Mouse (Mus musculus) kidney, embryonic 16.5 days (tissue): ENCODE measurements around the gene Tmem120a. TPM values are rescaled to one million over a fixed set of nuclear protein-coding genes. Genes with fewer than 3 reads are reported as not detected.

Source experiments
- ATAC-seq: fragments of 200-750 bp; cut with Nextera tagmentation; 2 replicates; pipeline ENCODE4 v1.8.0; 2017; ENCODE audit warnings: moderate TSS enrichment; ENCODE audit not compliant: low FRiP score, low TSS enrichment
- H3K27ac ChIP-seq: fragments of 300-500 bp; sonication (generic); 2 replicates; pipeline ENCODE4 v1.5.1; 2014; ENCODE audit warnings: low read length
- H3K27me3 ChIP-seq: fragments of 300-500 bp; sonication (generic); 2 replicates; pipeline ENCODE4 v1.6.1; 2014; ENCODE audit warnings: low read length, control low read depth, mixed read lengths; ENCODE audit not compliant: insufficient read depth
- H3K36me3 ChIP-seq: fragments of 300-500 bp; sonication (generic); 2 replicates; pipeline ENCODE4 v1.6.1; 2014; ENCODE audit warnings: low read length, control low read depth, mixed read lengths; ENCODE audit not compliant: insufficient read depth
- H3K4me1 ChIP-seq: fragments of 300-500 bp; sonication (generic); 2 replicates; pipeline ENCODE4 v1.6.1; 2014; ENCODE audit warnings: low read length, control low read depth, mixed read lengths; ENCODE audit not compliant: insufficient read depth
- H3K4me2 ChIP-seq: fragments of 300-500 bp; sonication (generic); replicated peaks from 2 replicates; pipeline ENCODE4 v1.6.1; 2014; ENCODE audit warnings: low read depth, low read length
- H3K4me3 ChIP-seq: fragments of 300-500 bp; sonication (generic); 2 replicates; pipeline ENCODE4 v1.5.1; 2014; ENCODE audit warnings: mild to moderate bottlenecking, low read length
- H3K9ac ChIP-seq: fragments of 300-500 bp; sonication (generic); replicated peaks from 2 replicates; pipeline ENCODE4 v1.6.1; 2014; ENCODE audit warnings: low read length
- H3K9me3 ChIP-seq: fragments of 300-500 bp; sonication (generic); 2 replicates; pipeline ENCODE4 v1.6.1; 2016; ENCODE audit warnings: low read length, control low read depth
- WGBS: fragments of 180-500 bp; shearing (Covaris S2); extraction: QIAGEN DNeasy Blood & Tissue Kit; methylation state at CpG from one replicate; pipeline ENCODE4 v1.1.7; 2014; 5-methylcytosine and 5-hydroxymethylcytosine counted together
- polyA plus RNA-seq: library from polyadenylated mRNA; unstranded; fragments of >200 nt; fragmentation: Nextera tagmentation; extraction: Ambion mirVana; gene quantifications from 2 replicates; pipeline ENCODE4 v1.2.1, GENCODE M21; 2015

The Tmem120a gene
- polyA plus RNA-seq, 1 experiment from 2014 or later, result 74.7 TPM

GRCm38 (mm10) chr5:135761881-135762280, 17.6 kb upstream of the Tmem120a start:
- Histone ChIP-seq H3K36me3 (no peaks in the 10 kb centered on the region), H3K27ac (no peak overlapping the region), H3K4me1 (no peaks in the 10 kb centered on the region), H3K4me2 (no peak overlapping the region), H3K4me3 (no peak overlapping the region), H3K9me3 (no peaks in the 10 kb centered on the region), H3K27me3 (peaks cover 5% of the 10 kb centered on the region; the same call in 1 of the 2 replicates), H3K9ac (no peak overlapping the region)
- 57% methylated on average over 3 of the region's 3 CpGs for WGBS
- ATAC-seq, result no peak

DNA sequence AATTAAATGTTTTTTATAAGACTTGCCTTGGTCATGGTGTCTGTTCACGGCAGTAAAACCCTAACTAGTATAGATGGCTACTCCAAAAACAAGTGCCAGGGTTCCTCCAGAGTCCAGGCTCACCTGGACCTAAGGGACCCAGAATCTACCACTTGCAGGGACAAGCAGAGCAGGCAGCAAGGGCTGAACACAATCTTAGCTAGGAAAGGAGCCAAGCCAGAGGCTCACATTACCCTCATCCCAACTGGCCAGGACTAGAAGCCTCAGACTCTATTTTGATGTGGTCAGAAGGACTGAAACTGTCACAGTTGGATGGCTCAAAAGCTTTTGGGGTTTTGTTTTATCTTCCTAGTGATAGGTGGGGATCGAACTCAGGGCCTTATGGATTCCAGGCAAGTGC, 7.3 kb upstream of the Tmem120a start:
- Histone ChIP-seq H3K4me2 (no peak overlapping the region), H3K9me3 (peaks cover 8% of the 10 kb centered on the region; the same call in 1 of the 2 replicates), H3K27me3 (no peaks in the 10 kb centered on the region), H3K27ac (no peak overlapping the region), H3K9ac (no peak overlapping the region), H3K36me3 (no peaks in the 10 kb centered on the region), H3K4me1 (no peaks in the 10 kb centered on the region), H3K4me3 (no peak overlapping the region)
- no peak for ATAC-seq
- WGBS, result 81% methylated on average over 2 of the region's 2 CpGs

DNA sequence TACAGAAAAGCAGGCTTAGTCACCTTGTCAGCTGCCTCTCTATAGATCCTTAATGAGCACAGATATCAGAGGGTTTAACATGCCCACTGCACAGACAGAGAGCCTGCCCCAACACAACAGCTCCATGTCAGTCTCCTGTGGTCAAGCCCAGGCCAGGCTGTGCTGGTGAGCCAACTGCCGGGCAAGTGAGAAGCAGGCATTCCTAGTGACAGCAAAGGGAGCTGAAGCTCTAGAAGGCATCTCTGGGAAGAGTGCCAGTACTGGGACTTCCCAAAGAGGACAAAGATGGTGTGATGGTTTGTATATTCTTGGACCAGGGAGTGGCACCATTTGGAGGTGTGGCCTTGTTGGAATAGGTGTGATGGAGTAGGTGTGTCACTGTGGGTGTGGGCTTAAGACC, 6.8 kb upstream of the Tmem120a start:
- no peak for ATAC-seq
- no peaks in the 10 kb centered on the region for H3K27me3 ChIP-seq
- no peak overlapping the region for H3K4me2 ChIP-seq
- H3K4me1 ChIP-seq, result no peaks in the 10 kb centered on the region
- H3K9ac ChIP-seq, result no peak overlapping the region
- H3K27ac ChIP-seq, result no peak overlapping the region
- no peak overlapping the region for H3K4me3 ChIP-seq
- peaks cover 8% of the 10 kb centered on the region; the same call in 1 of the 2 replicates for H3K9me3 ChIP-seq
- WGBS, result 88% methylated on average over 1 of the region's 1 CpGs
- no peaks in the 10 kb centered on the region for H3K36me3 ChIP-seq

- H3K9me3 ChIP-seq, result peaks cover 8% of the 10 kb centered on the region; the same call in 1 of the 2 replicates
- peak overlapping the region; percentile 97 for H3K4me2 ChIP-seq
- H3K4me1 ChIP-seq, result peaks cover 19% of the 10 kb centered on the region
- peak overlapping the region; percentile 77 for H3K27ac ChIP-seq
- ATAC-seq, result no peak
- WGBS, result 21% methylated on average over 11 of the region's 12 CpGs
- no peaks in the 10 kb centered on the region for H3K27me3 ChIP-seq
- peak overlapping the region; percentile 93 for H3K4me3 ChIP-seq
- H3K36me3 ChIP-seq, result peaks cover 4% of the 10 kb centered on the region; the same call in 1 of the 2 replicates
- peak overlapping the region; percentile 66 for H3K9ac ChIP-seq
Measured at GRCm38 (mm10) chr5:135744742-135745141, 494 bp upstream of the Tmem120a start.

GRCm38 (mm10) chr5:135742941-135743740, 1.1 kb downstream of the Tmem120a start:
- peak overlapping the region; percentile 93 for H3K4me3 ChIP-seq
- peak overlapping the region; percentile 66; the same call in 1 of the 2 replicates for H3K27ac ChIP-seq
- peaks cover 19% of the 10 kb centered on the region for H3K4me1 ChIP-seq
- H3K9ac ChIP-seq, result peak overlapping the region; percentile 80
- H3K36me3 ChIP-seq, result peaks cover 7% of the 10 kb centered on the region
- 17% methylated on average over 18 of the region's 18 CpGs for WGBS
- H3K27me3 ChIP-seq, result no peaks in the 10 kb centered on the region
- ATAC-seq, result peak; percentile 58
- H3K9me3 ChIP-seq, result peaks cover 6% of the 10 kb centered on the region; the same call in 1 of the 2 replicates
- peak overlapping the region; percentile 97 for H3K4me2 ChIP-seq

DNA sequence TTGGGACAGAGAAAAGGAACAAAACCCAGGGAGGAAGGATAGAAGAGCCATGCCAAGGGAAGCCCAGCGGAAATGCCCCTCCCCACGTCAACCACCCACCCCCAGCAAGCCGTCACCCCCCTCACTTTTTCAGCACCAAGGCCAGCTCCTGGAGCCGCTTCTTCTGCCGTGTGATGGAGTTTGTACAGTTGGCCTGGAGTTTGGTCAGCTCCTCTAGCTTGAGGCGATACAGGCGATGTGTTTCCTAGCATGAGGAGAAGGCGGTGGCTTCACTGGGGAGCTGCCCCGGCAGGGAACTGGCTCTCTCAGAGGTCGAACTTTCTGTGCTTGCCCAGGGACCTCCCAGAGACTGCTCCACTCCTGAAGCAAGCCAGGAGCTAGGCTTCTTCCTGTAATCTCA, 2.1 kb downstream of the Tmem120a start:
- H3K4me2 ChIP-seq, result no peak overlapping the region
- H3K27me3 ChIP-seq, result no peaks in the 10 kb centered on the region
- peaks cover 19% of the 10 kb centered on the region for H3K4me1 ChIP-seq
- H3K9me3 ChIP-seq, result no peaks in the 10 kb centered on the region
- H3K36me3 ChIP-seq, result peaks cover 7% of the 10 kb centered on the region
- 51% methylated on average over 10 of the region's 10 CpGs for WGBS
- no peak overlapping the region for H3K4me3 ChIP-seq
- H3K9ac ChIP-seq, result no peak overlapping the region
- no peak for ATAC-seq
- H3K27ac ChIP-seq, result no peak overlapping the region

- peaks cover 44% of the 10 kb centered on the region for H3K36me3 ChIP-seq
- no peaks in the 10 kb centered on the region for H3K9me3 ChIP-seq
- H3K27ac ChIP-seq, result no peak overlapping the region
- no peak overlapping the region for H3K9ac ChIP-seq
- no peak overlapping the region for H3K4me3 ChIP-seq
- peaks cover 9% of the 10 kb centered on the region for H3K4me1 ChIP-seq
- 23% methylated on average over 6 of the region's 6 CpGs for WGBS
- no peaks in the 10 kb centered on the region for H3K27me3 ChIP-seq
- H3K4me2 ChIP-seq, result no peak overlapping the region
- ATAC-seq, result no peak
Measured at GRCm38 (mm10) chr5:135738266-135738665, 6.0 kb downstream of the Tmem120a start.

- Histone ChIP-seq H3K4me2 (no peak overlapping the region), H3K4me3 (no peak overlapping the region), H3K9me3 (no peaks in the 10 kb centered on the region), H3K4me1 (no peaks in the 10 kb centered on the region), H3K27ac (no peak overlapping the region), H3K36me3 (peaks cover 55% of the 10 kb centered on the region), H3K27me3 (no peaks in the 10 kb centered on the region), H3K9ac (no peak overlapping the region)
- no peak for ATAC-seq
- WGBS, result 81% methylated on average over 7 of the region's 7 CpGs
Measured at GRCm38 (mm10) chr5:135737154-135737553, 7.1 kb downstream of the Tmem120a start.

GRCm38 (mm10) chr5:135736544-135736943, 7.7 kb downstream of the Tmem120a start:
- 86% methylated on average over 16 of the region's 16 CpGs for WGBS
- H3K4me2 ChIP-seq, result no peak overlapping the region
- H3K27ac ChIP-seq, result no peak overlapping the region
- no peak overlapping the region for H3K4me3 ChIP-seq
- no peak for ATAC-seq
- H3K9me3 ChIP-seq, result no peaks in the 10 kb centered on the region
- H3K36me3 ChIP-seq, result peaks cover 60% of the 10 kb centered on the region
- H3K9ac ChIP-seq, result no peak overlapping the region
- H3K4me1 ChIP-seq, result no peaks in the 10 kb centered on the region
- H3K27me3 ChIP-seq, result no peaks in the 10 kb centered on the region

- Histone ChIP-seq H3K9me3 (no peaks in the 10 kb centered on the region), H3K4me2 (no peak overlapping the region), H3K4me1 (no peaks in the 10 kb centered on the region), H3K27me3 (no peaks in the 10 kb centered on the region), H3K36me3 (peaks cover 65% of the 10 kb centered on the region), H3K4me3 (no peak overlapping the region), H3K9ac (no peak overlapping the region), H3K27ac (no peak overlapping the region)
- ATAC-seq, result 0 out of 2 replicates have a peak, but pooled peaks have one; percentile 7
- WGBS, result 85% methylated on average over 13 of the region's 13 CpGs
Measured at GRCm38 (mm10) chr5:135735741-135736140, 8.5 kb downstream of the Tmem120a start.
